13 mouse cellular contexts compared by ENCODE assay signal in genomic region chr13:69576676-69577075, GRCm38 (mm10). TPM values are rescaled to one million over a fixed set of nuclear protein-coding genes. Genes with fewer than 3 reads are reported as not detected.
DNase-seq lines count a peak whose midpoint lies in the region; TF ChIP-seq lines count a peak whose summit lies in the region.
"Had no signal": no experiment of that assay in that cellular context is flagged by ENCODE, and none has a peak within 500 bp of the region (broad histone marks: within the 10 kb centered on the region; RNA-seq: fewer than 3 reads in every experiment).

No protein-coding gene starts in this region.

- peak; percentile 12 to 24 for DNase-seq in heart, adult 18-20 months
- DNase-seq in heart, adult 2 months = no peak
- DNase-seq in layer of hippocampus, postnatal 10 days (ENCODE audit: low spot score in 2 of 2) = peak; percentile 35 to 53
- DNase-seq in layer of hippocampus, postnatal 14 days (ENCODE audit: low spot score in 2 of 2) = no peak
- peak; percentile 43 for DNase-seq in right cerebral cortex, postnatal 4 days
- DNase-seq in right cerebral cortex, adult 18-20 months = no peak
- peak; percentile 46 to 64 for DNase-seq in cerebellum, postnatal 25 days
- no peak for DNase-seq in neural tube, embryonic 10.5 days (ENCODE audit: extremely low spot score, low spot score)
- DNase-seq: kidney, adult 9 months; thymus, postnatal 25 days had no signal

- TF ChIP-seq POLR2A in heart, adult 2 months (IDR thresholded peaks at IDR 0.05; ENCODE audit: insufficient read depth, low read depth, low read length) = no peak

- no peak overlapping the region for H3K4me3 ChIP-seq in heart, adult 2 months
- H3K4me3 ChIP-seq: limb, embryonic 15.5 days; midbrain, embryonic 13.5 days; stomach, embryonic 15.5 days had no signal

- no peaks in the 10 kb centered on the region for H3K4me1 ChIP-seq in heart, adult 2 months (ENCODE audit: control insufficient read depth, insufficient read depth, low read length)
- H3K4me1 ChIP-seq: limb, embryonic 15.5 days; midbrain, embryonic 13.5 days; stomach, embryonic 15.5 days had no signal

- no peak for TF ChIP-seq CTCF in heart, adult 2 months (IDR thresholded peaks at IDR 0.05)

- no peak overlapping the region for H3K27ac ChIP-seq in heart, adult 2 months
- H3K27ac ChIP-seq: limb, embryonic 15.5 days; midbrain, embryonic 13.5 days; stomach, embryonic 15.5 days had no signal

- no peaks in the 10 kb centered on the region for H3K36me3 ChIP-seq in heart, adult 2 months (ENCODE audit: control insufficient read depth, insufficient read depth, low read length)
- H3K36me3 ChIP-seq: limb, embryonic 15.5 days; midbrain, embryonic 13.5 days; stomach, embryonic 15.5 days had no signal

- intact Hi-C loops in heart, adult 2 months (cut with DNase I) = no loop called here

- no peaks in the 10 kb centered on the region for H3K27me3 ChIP-seq in heart, adult 2 months (ENCODE audit: control insufficient read depth, insufficient read depth, low read length)
- H3K27me3 ChIP-seq: limb, embryonic 15.5 days; midbrain, embryonic 13.5 days; stomach, embryonic 15.5 days had no signal

- H3K9ac ChIP-seq in heart, adult 2 months (ENCODE audit: low read depth, low read length) = no peak overlapping the region
- H3K9ac ChIP-seq: limb, embryonic 15.5 days; midbrain, embryonic 13.5 days; stomach, embryonic 15.5 days had no signal

- 66% methylated on average over 11 of the region's 11 CpGs for WGBS in heart, adult 2 months

- H3K79me2 ChIP-seq in heart, adult 2 months (replicated peaks; ENCODE audit: control insufficient read depth, insufficient read depth, low read length) = no peaks in the 10 kb centered on the region

- TF ChIP-seq EP300 in heart, adult 2 months (IDR thresholded peaks at IDR 0.05; ENCODE audit: insufficient read depth, low read depth, low read length) = no peak

RNA-seq across cellular contexts. Expression of gene Srd5a1, which starts 34.6 kb away (rescaled TPM):
- total RNA-seq in heart, adult 18-20 months (2021) = under 1 TPM; 0.31 to 0.35 TPM
- under 1 TPM; 0.64 to 0.65 TPM for total RNA-seq in heart, adult 2 months (2021)
- 1.2 and 1.3 TPM in 2 replicates for polyA plus RNA-seq in heart, adult 2 months (2012; rRNA removed)
- total RNA-seq in layer of hippocampus, postnatal 10 days (2021) = 10 to 100 TPM; 22.9 TPM
- 10 to 100 TPM; 17.0 to 17.3 TPM for total RNA-seq in layer of hippocampus, postnatal 14 days (2021)

RNA-seq across cellular contexts. Expression of gene Tent4a, which starts 42.3 kb away (rescaled TPM):
- 10 to 100 TPM; 10.4 to 11.1 TPM for total RNA-seq in heart, adult 18-20 months (2021)
- total RNA-seq in heart, adult 2 months (2021) = 10 to 100 TPM; 11.0 to 12.7 TPM
- 8.1 and 8.9 TPM in 2 replicates for polyA plus RNA-seq in heart, adult 2 months (2012; rRNA removed)
- 10 to 100 TPM; 40.9 to 41.7 TPM for total RNA-seq in layer of hippocampus, postnatal 10 days (2021)
- 10 to 100 TPM; 38.0 to 38.2 TPM for total RNA-seq in layer of hippocampus, postnatal 14 days (2021)

RNA-seq across cellular contexts. Expression of gene Nsun2, which starts 43.1 kb away (rescaled TPM):
- total RNA-seq in heart, adult 18-20 months (2021) = 10 to 100 TPM; 47.1 to 49.1 TPM
- total RNA-seq in heart, adult 2 months (2021) = 10 to 100 TPM; 40.4 to 47.9 TPM
- 29.3 and 53.3 TPM in 2 replicates for polyA plus RNA-seq in heart, adult 2 months (2012; rRNA removed)
- 10 to 100 TPM; 74.5 to 84.5 TPM for total RNA-seq in layer of hippocampus, postnatal 10 days (2021)
- 10 to 100 TPM; 72.2 to 75.5 TPM for total RNA-seq in layer of hippocampus, postnatal 14 days (2021)

Comparison
In these comparisons a context has a peak if more than half of its experiments do, and no peak if none do; other contexts are left out.
1. DNase-seq: peak in heart, adult 18-20 months (2 of 2), layer of hippocampus, postnatal 10 days (2 of 2), right cerebral cortex, postnatal 4 days (single experiment) and cerebellum, postnatal 25 days (2 of 2); none in heart, adult 2 months (0 of 2), layer of hippocampus, postnatal 14 days (0 of 2), right cerebral cortex, adult 18-20 months (single experiment) and neural tube, embryonic 10.5 days (single experiment).
2. RNA of gene Srd5a1, which starts 34.6 kb away (total RNA-seq): 22.9 TPM in layer of hippocampus, postnatal 10 days and 17.0 to 17.3 TPM in layer of hippocampus, postnatal 14 days; 0.64 to 0.65 TPM in heart, adult 2 months and 0.31 to 0.35 TPM in heart, adult 18-20 months; every median in the first group is over 10 times any median in the second.